Mouse (Mus musculus) hindbrain, embryonic 16.5 days (tissue): ENCODE measurements at regions not wholly inside any gene's neighbourhood (a gene's known extent, or its start where the extent isn't known, plus 50 kb on each side); places are given as distances from the start of the nearest gene placed in this dataset.

ENCODE experiments used
- ATAC-seq: fragments of 200-750 bp; cut with Nextera tagmentation; 2 replicates; pipeline ENCODE4 v1.8.0; 2017; ENCODE audit warnings: moderate TSS enrichment, moderate library complexity
- H3K27ac ChIP-seq: fragments of 300-500 bp; sonication (generic); 2 replicates; pipeline ENCODE4 v1.5.1; 2014; ENCODE audit warnings: low read depth, mild to moderate bottlenecking, control low read depth, low read length, moderate library complexity
- H3K27me3 ChIP-seq: fragments of 300-500 bp; sonication (generic); replicated peaks from 2 replicates; pipeline ENCODE4 v1.6.1; 2014; ENCODE audit warnings: low read length; ENCODE audit not compliant: control insufficient read depth, insufficient read depth
- H3K36me3 ChIP-seq: fragments of 300-500 bp; sonication (generic); 2 replicates; pipeline ENCODE4 v1.6.1; 2014; ENCODE audit warnings: mild to moderate bottlenecking, low read length, moderate library complexity, mixed read lengths; ENCODE audit not compliant: control insufficient read depth, insufficient read depth
- H3K4me1 ChIP-seq: fragments of 300-500 bp; sonication (generic); 2 replicates; pipeline ENCODE4 v1.6.1; 2014; ENCODE audit warnings: low read depth, low read length; ENCODE audit not compliant: control insufficient read depth, insufficient read depth
- H3K4me2 ChIP-seq: fragments of 300-500 bp; sonication (generic); 2 replicates; pipeline ENCODE4 v1.6.1; 2014; ENCODE audit warnings: mild to moderate bottlenecking, low read length, control low read depth, moderate library complexity
- H3K4me3 ChIP-seq: fragments of 300-500 bp; sonication (generic); 2 replicates; pipeline ENCODE4 v1.5.1; 2014; ENCODE audit warnings: mild to moderate bottlenecking, low read length, control low read depth, moderate library complexity
- H3K9ac ChIP-seq: fragments of 300-500 bp; sonication (generic); 2 replicates; pipeline ENCODE4 v1.6.1; 2014; ENCODE audit warnings: low read depth, mild to moderate bottlenecking, control low read depth, low read length, moderate library complexity
- H3K9me3 ChIP-seq: fragments of 300-500 bp; sonication (generic); 2 replicates; pipeline ENCODE4 v1.6.1; 2014; ENCODE audit warnings: mild to moderate bottlenecking, low read length, moderate library complexity; ENCODE audit not compliant: control insufficient read depth
- WGBS: fragments of 180-500 bp; shearing (Covaris S2); extraction: QIAGEN DNeasy Blood & Tissue Kit; methylation state at CpG from one replicate; pipeline ENCODE4 v1.1.7; 2014; 5-methylcytosine and 5-hydroxymethylcytosine counted together

GRCm38 (mm10) chr8:89721684-89722305 lies 626.3 kb downstream of the Tox3 start:
- no peak for ATAC-seq
- Histone ChIP-seq H3K4me3 (no peak overlapping the region), H3K4me2 (no peak overlapping the region), H3K9me3 (no peaks in the 10 kb centered on the region), H3K27ac (no peak overlapping the region), H3K27me3 (no peaks in the 10 kb centered on the region), H3K36me3 (no peaks in the 10 kb centered on the region), H3K9ac (no peak overlapping the region), H3K4me1 (no peaks in the 10 kb centered on the region)
- WGBS: 91% methylated on average over 5 of the region's 5 CpGs

- no peaks in the 10 kb centered on the region for H3K27me3 ChIP-seq
- ATAC-seq: no peak
- H3K4me2 ChIP-seq: no peak overlapping the region
- no peaks in the 10 kb centered on the region for H3K9me3 ChIP-seq
- no peak overlapping the region for H3K9ac ChIP-seq
- no peak overlapping the region for H3K27ac ChIP-seq
- WGBS: 72% methylated on average over 6 of the region's 6 CpGs
- no peak overlapping the region for H3K4me3 ChIP-seq
- no peaks in the 10 kb centered on the region for H3K36me3 ChIP-seq
- H3K4me1 ChIP-seq: no peaks in the 10 kb centered on the region
Observed at GRCm38 (mm10) chr8:89713880-89714279, 634.3 kb downstream of the Tox3 start.

GRCm38 (mm10) chr8:89707341-89707928 lies 640.7 kb downstream of the Tox3 start:
- no peaks in the 10 kb centered on the region for H3K27me3 ChIP-seq
- H3K36me3 ChIP-seq: no peaks in the 10 kb centered on the region
- H3K4me2 ChIP-seq: no peak overlapping the region
- H3K9me3 ChIP-seq: no peaks in the 10 kb centered on the region
- no peak overlapping the region for H3K4me3 ChIP-seq
- no peak overlapping the region for H3K27ac ChIP-seq
- WGBS: 56% methylated on average over 5 of the region's 5 CpGs
- no peaks in the 10 kb centered on the region for H3K4me1 ChIP-seq
- H3K9ac ChIP-seq: no peak overlapping the region
- no peak for ATAC-seq

GRCm38 (mm10) chr8:89685696-89686095 lies 641.7 kb upstream of the Sall1 start:
- Histone ChIP-seq H3K36me3 (no peaks in the 10 kb centered on the region), H3K27ac (no peak overlapping the region), H3K9me3 (0 out of 2 replicates have a peak, but pooled peaks cover 2% of the 10 kb centered on the region), H3K4me1 (no peaks in the 10 kb centered on the region), H3K4me2 (no peak overlapping the region), H3K9ac (no peak overlapping the region), H3K4me3 (no peak overlapping the region), H3K27me3 (no peaks in the 10 kb centered on the region)
- no peak for ATAC-seq
- WGBS: 90% methylated on average over 6 of the region's 6 CpGs

- Histone ChIP-seq H3K4me2 (no peak overlapping the region), H3K36me3 (no peaks in the 10 kb centered on the region), H3K9me3 (no peaks in the 10 kb centered on the region), H3K4me3 (no peak overlapping the region), H3K4me1 (no peaks in the 10 kb centered on the region), H3K9ac (no peak overlapping the region), H3K27me3 (no peaks in the 10 kb centered on the region), H3K27ac (no peak overlapping the region)
- WGBS: 94% methylated on average over 4 of the region's 4 CpGs
- no peak for ATAC-seq
Observed at GRCm38 (mm10) chr8:89680937-89681336, 637.0 kb upstream of the Sall1 start.

GRCm38 (mm10) chr8:89680341-89680740 lies 636.4 kb upstream of the Sall1 start:
- Histone ChIP-seq H3K9ac (no peak overlapping the region), H3K4me2 (no peak overlapping the region), H3K4me1 (no peaks in the 10 kb centered on the region), H3K27ac (no peak overlapping the region), H3K4me3 (no peak overlapping the region), H3K9me3 (no peaks in the 10 kb centered on the region), H3K36me3 (no peaks in the 10 kb centered on the region), H3K27me3 (no peaks in the 10 kb centered on the region)
- WGBS: 90% methylated on average over 5 of the region's 5 CpGs
- ATAC-seq: no peak

GRCm38 (mm10) chr8:89679551-89679950 lies 635.6 kb upstream of the Sall1 start:
- Histone ChIP-seq H3K36me3 (no peaks in the 10 kb centered on the region), H3K4me1 (no peaks in the 10 kb centered on the region; the same call in 1 of the 2 replicates), H3K9ac (no peak overlapping the region), H3K4me3 (no peak overlapping the region), H3K27ac (no peak overlapping the region), H3K9me3 (no peaks in the 10 kb centered on the region), H3K27me3 (no peaks in the 10 kb centered on the region), H3K4me2 (no peak overlapping the region)
- 47% methylated on average over 4 of the region's 4 CpGs for WGBS
- no peak for ATAC-seq

- Histone ChIP-seq H3K27me3 (no peaks in the 10 kb centered on the region; the same call in 1 of the 2 replicates), H3K36me3 (no peaks in the 10 kb centered on the region), H3K4me1 (no peaks in the 10 kb centered on the region; the same call in 1 of the 2 replicates), H3K27ac (no peak overlapping the region), H3K9me3 (no peaks in the 10 kb centered on the region), H3K9ac (no peak overlapping the region), H3K4me3 (no peak overlapping the region), H3K4me2 (no peak overlapping the region)
- no peak for ATAC-seq
- WGBS: 65% methylated on average over 5 of the region's 5 CpGs
Observed at GRCm38 (mm10) chr8:89677266-89677665, 633.3 kb upstream of the Sall1 start.

GRCm38 (mm10) chr8:89673911-89674310 lies 629.9 kb upstream of the Sall1 start:
- Histone ChIP-seq H3K36me3 (no peaks in the 10 kb centered on the region), H3K27ac (no peak overlapping the region), H3K9ac (no peak overlapping the region), H3K4me1 (no peaks in the 10 kb centered on the region; the same call in 1 of the 2 replicates), H3K4me2 (no peak overlapping the region), H3K4me3 (no peak overlapping the region), H3K9me3 (no peaks in the 10 kb centered on the region), H3K27me3 (no peaks in the 10 kb centered on the region; the same call in 1 of the 2 replicates)
- no peak for ATAC-seq
- WGBS: 79% methylated on average over 4 of the region's 4 CpGs
